In genomic region chr15:20090522-20090921, GRCm38 (mm10) we compare ENCODE assay signal across 16 mouse cellular contexts.
"Had no signal": no experiment of that assay in that cellular context is flagged by ENCODE, and none has a peak within 500 bp of the region (broad histone marks: within the 10 kb centered on the region; RNA-seq: fewer than 3 reads in every experiment).

No protein-coding gene starts in this region.

- H3K4me2 ChIP-seq: neural tube, embryonic 12.5 days; neural tube, embryonic 13.5 days; neural tube, embryonic 15.5 days; stomach, embryonic 15.5 days had no signal

- H3K27me3 ChIP-seq: neural tube, embryonic 12.5 days; neural tube, embryonic 13.5 days; neural tube, embryonic 15.5 days; stomach, embryonic 15.5 days had no signal

- H3K9me3 ChIP-seq: neural tube, embryonic 12.5 days; neural tube, embryonic 13.5 days; neural tube, embryonic 15.5 days; stomach, embryonic 15.5 days had no signal

- H3K4me3 ChIP-seq: neural tube, embryonic 12.5 days; neural tube, embryonic 13.5 days; neural tube, embryonic 15.5 days; stomach, embryonic 15.5 days had no signal

- H3K27ac ChIP-seq: neural tube, embryonic 12.5 days; neural tube, embryonic 13.5 days; neural tube, embryonic 15.5 days; stomach, embryonic 15.5 days; stomach, postnatal 0 days had no signal

- H3K36me3 ChIP-seq: neural tube, embryonic 12.5 days; neural tube, embryonic 13.5 days; neural tube, embryonic 15.5 days; stomach, embryonic 15.5 days had no signal

- H3K9ac ChIP-seq: neural tube, embryonic 12.5 days; neural tube, embryonic 13.5 days; neural tube, embryonic 15.5 days; stomach, embryonic 15.5 days had no signal

- H3K4me1 ChIP-seq: neural tube, embryonic 12.5 days; neural tube, embryonic 13.5 days; neural tube, embryonic 15.5 days; stomach, embryonic 15.5 days had no signal

- DNase-seq: right cerebral cortex, adult 18-20 months; right cerebral cortex, postnatal 14 days; right cerebral cortex, postnatal 25 days; right cerebral cortex, postnatal 4 days; spleen, adult 18-20 months; thymus, adult 18-20 months; thymus, adult 2 months; thymus, postnatal 14 days; thymus, postnatal 25 days; thymus, postnatal 36 days; thymus, postnatal 4 days had no signal
